8 mouse cellular contexts compared by ENCODE assay signal in the genomic region with DNA sequence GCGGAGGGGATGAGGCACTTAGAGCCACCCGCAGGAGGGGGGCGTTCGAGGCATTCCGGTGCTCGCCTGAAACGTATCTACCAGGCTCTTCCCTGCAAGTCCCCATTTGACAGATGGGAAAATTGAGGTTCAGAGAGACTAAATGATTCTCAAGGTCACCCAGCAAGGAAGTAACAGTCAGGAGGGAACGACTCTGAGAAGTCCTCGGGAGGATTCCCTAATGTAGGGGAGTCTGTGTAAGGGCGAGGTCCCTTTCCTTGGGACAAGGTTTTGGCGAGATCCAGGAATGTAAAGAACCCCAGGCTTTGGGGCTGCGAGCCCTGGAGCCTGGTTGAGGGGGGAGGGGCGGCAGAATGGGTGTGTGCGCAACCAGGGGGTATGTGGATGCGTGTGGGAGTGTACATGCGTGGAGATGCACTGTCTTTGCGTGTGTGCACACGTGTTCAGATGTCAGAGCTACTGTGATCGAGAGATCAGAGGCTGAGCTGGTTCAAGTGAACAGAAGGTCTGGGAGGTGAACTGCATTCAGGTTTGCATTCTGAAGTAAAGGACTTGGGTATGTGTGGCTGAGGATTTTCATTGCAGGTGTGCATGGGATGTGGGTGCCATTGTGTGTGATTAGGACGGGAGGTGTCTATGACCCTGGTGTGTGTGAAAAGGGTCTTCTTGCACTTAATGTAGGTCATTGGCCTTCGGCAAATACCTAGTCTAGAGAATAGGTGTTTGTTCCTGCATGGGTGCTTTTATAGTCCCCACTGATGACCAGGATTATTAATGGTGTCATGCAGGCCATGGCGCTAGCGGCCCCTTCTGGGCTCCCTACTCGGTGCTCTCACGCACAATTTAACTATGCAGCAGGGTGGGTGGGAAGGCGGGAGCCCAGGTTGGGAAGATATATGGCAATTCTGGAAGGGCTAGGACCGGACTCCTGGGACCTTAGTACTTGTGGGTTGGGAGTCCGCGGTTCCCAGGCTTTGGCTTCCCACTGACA. TPM values are rescaled to one million over a fixed set of nuclear protein-coding genes. Genes with fewer than 3 reads are reported as not detected.
DNase-seq lines count a peak whose midpoint lies in the region; ATAC-seq and TF ChIP-seq lines count a peak whose summit lies in the region.

No protein-coding gene starts in this region.

- no peaks in the 10 kb centered on the region for H3K9me3 ChIP-seq in G1E (replicated peaks)
- no peaks in the 10 kb centered on the region for H3K9me3 ChIP-seq in heart, embryonic 13.5 days
- H3K9me3 ChIP-seq in limb, embryonic 14.5 days (ENCODE audit: control insufficient read depth, low read length) = no peaks in the 10 kb centered on the region
- H3K9me3 ChIP-seq in neural tube, embryonic 13.5 days = no peaks in the 10 kb centered on the region

- no peak for TF ChIP-seq CTCF in G1E (IDR thresholded peaks at IDR 0.05; ENCODE audit: low read depth, low read length)

- H3K4me1 ChIP-seq in G1E (ENCODE audit: insufficient read depth, low read depth, low read length) = peaks cover 35% of the 10 kb centered on the region
- H3K4me1 ChIP-seq in heart, embryonic 13.5 days = peaks cover 41% of the 10 kb centered on the region
- H3K4me1 ChIP-seq in limb, embryonic 14.5 days (ENCODE audit: control insufficient read depth, insufficient read depth, low read length) = peaks cover 18% of the 10 kb centered on the region
- peaks cover 49% of the 10 kb centered on the region for H3K4me1 ChIP-seq in neural tube, embryonic 13.5 days (replicated peaks)

- peak overlapping the region; percentile 98 for H3K4me2 ChIP-seq in heart, embryonic 13.5 days
- H3K4me2 ChIP-seq in limb, embryonic 14.5 days (replicated peaks; ENCODE audit: low read depth, low read length, severe bottlenecking) = peak overlapping the region; percentile 95
- peak overlapping the region; percentile 98 for H3K4me2 ChIP-seq in neural tube, embryonic 13.5 days

- intact Hi-C loops in left cerebral cortex, postnatal 10 days (cut with DNase I) = no loop called here

- peak; percentile 48 to 57 for DNase-seq in heart, adult 18-20 months
- DNase-seq in heart, postnatal 4 days = no peak
- DNase-seq in G1E (ENCODE audit: low spot score) = no peak
- no peak for DNase-seq in limb, embryonic 14.5 days (ENCODE audit: low spot score)
- no peak for DNase-seq in left cerebral cortex, postnatal 10 days (ENCODE audit: extremely low spot score in 1 of 2, low spot score in 2 of 2)
- no peak for DNase-seq in frontal cortex, postnatal 14 days (ENCODE audit: low spot score in 2 of 2)

- no peak for ATAC-seq in G1E (ENCODE audit: extremely low read depth, insufficient number of reproducible peaks, low FRiP score, poor library complexity, severe bottlenecking)
- ATAC-seq in heart, embryonic 13.5 days (ENCODE audit: extremely low read depth, insufficient number of reproducible peaks, low FRiP score, low TSS enrichment) = no peak
- ATAC-seq in limb, embryonic 14.5 days (ENCODE audit: low FRiP score, low read depth) = no peak
- ATAC-seq in neural tube, embryonic 13.5 days (ENCODE audit: low read depth) = no peak

- peak overlapping the region; percentile 68; the same call in 1 of the 2 replicates for H3K4me3 ChIP-seq in G1E (ENCODE audit: low read depth, low read length)
- H3K4me3 ChIP-seq in heart, embryonic 13.5 days = peak overlapping the region; percentile 68
- peak overlapping the region; percentile 52 for H3K4me3 ChIP-seq in limb, embryonic 14.5 days (replicated peaks; ENCODE audit: low read length)
- H3K4me3 ChIP-seq in neural tube, embryonic 13.5 days = peak overlapping the region; percentile 63

- H3K36me3 ChIP-seq in G1E (replicated peaks) = no peaks in the 10 kb centered on the region
- peaks cover 7% of the 10 kb centered on the region for H3K36me3 ChIP-seq in heart, embryonic 13.5 days
- no peaks in the 10 kb centered on the region for H3K36me3 ChIP-seq in limb, embryonic 14.5 days (ENCODE audit: control insufficient read depth, insufficient read depth, low read length)
- no peaks in the 10 kb centered on the region for H3K36me3 ChIP-seq in neural tube, embryonic 13.5 days

- peaks cover 67% of the 10 kb centered on the region for H3K27me3 ChIP-seq in G1E (ENCODE audit: insufficient read depth, low read length)
- peaks cover 41% of the 10 kb centered on the region for H3K27me3 ChIP-seq in heart, embryonic 13.5 days (replicated peaks)
- H3K27me3 ChIP-seq in limb, embryonic 14.5 days (ENCODE audit: control insufficient read depth, insufficient read depth, low read length) = peaks cover 35% of the 10 kb centered on the region
- peaks cover 34% of the 10 kb centered on the region for H3K27me3 ChIP-seq in neural tube, embryonic 13.5 days

- 2% methylated on average over 28 of the region's 29 CpGs for WGBS in heart, embryonic 13.5 days
- 3% methylated on average over 29 of the region's 29 CpGs for WGBS in limb, embryonic 14.5 days
- WGBS in neural tube, embryonic 13.5 days = 2% methylated on average over 29 of the region's 29 CpGs

- H3K27ac ChIP-seq in heart, embryonic 13.5 days (replicated peaks) = peak overlapping the region; percentile 63
- no peak overlapping the region for H3K27ac ChIP-seq in limb, embryonic 14.5 days (replicated peaks; ENCODE audit: low read depth, low read length)
- peak overlapping the region; percentile 81 for H3K27ac ChIP-seq in neural tube, embryonic 13.5 days (replicated peaks)

- no peak for TF ChIP-seq POLR2A in limb, embryonic 14.5 days (IDR thresholded peaks at IDR 0.05; ENCODE audit: borderline replicate concordance, extremely low read depth, insufficient read depth, insufficient read length)

- H3K9ac ChIP-seq in heart, embryonic 13.5 days = peak overlapping the region; percentile 84
- H3K9ac ChIP-seq in limb, embryonic 14.5 days (ENCODE audit: low read depth, low read length, severe bottlenecking) = peak overlapping the region; percentile 58
- H3K9ac ChIP-seq in neural tube, embryonic 13.5 days = peak overlapping the region; percentile 83

RNA-seq across cellular contexts. Expression of a gene that starts 1.3 kb away (rescaled TPM):
- total RNA-seq in heart, adult 18-20 months (2021) = 10 to 100 TPM; 37.7 to 53.4 TPM
- 10 to 100 TPM; 42.6 to 45.1 TPM for total RNA-seq in heart, postnatal 4 days (2021)
- total RNA-seq in G1E (2014; fragmentation: Nextera tagmentation) (not detected in 2 replicates), G1E (2017) (1.5 and 3.7 TPM in 2 replicates)
- polyA plus RNA-seq in G1E (2012) = 2.3 and 3.5 TPM in 2 replicates
- 38.4 and 53.6 TPM in 2 replicates for polyA plus RNA-seq in heart, embryonic 13.5 days (2015; fragmentation: Nextera tagmentation; extraction: Ambion mirVana)
- 27.6 and 38.0 TPM in 2 replicates for polyA plus RNA-seq in limb, embryonic 14.5 days (2012; rRNA removed)
- polyA plus RNA-seq in limb, embryonic 14.5 days (2014; fragmentation: Nextera tagmentation; extraction: Ambion mirVana) = 23.4 and 27.5 TPM in 2 replicates
- polyA plus RNA-seq in neural tube, embryonic 13.5 days (2015; fragmentation: Nextera tagmentation; extraction: Ambion mirVana) = 44.1 and 49.9 TPM in 2 replicates
- total RNA-seq in left cerebral cortex, postnatal 10 days (2021) = 100 to 1,000 TPM; 179 to 190 TPM

RNA-seq across cellular contexts. Expression of a gene that starts 16.2 kb away (rescaled TPM):
- total RNA-seq in heart, adult 18-20 months (2021) = 1,000 to 10,000 TPM; 1,224 to 1,269 TPM
- 100 to 1,000 TPM; 455 to 466 TPM for total RNA-seq in heart, postnatal 4 days (2021)
- 7.1 TPM in 1 of 2 replicates, not detected in the other for total RNA-seq in G1E (2014; fragmentation: Nextera tagmentation)
- total RNA-seq in G1E (2017) = 0.41 and 0.87 TPM in 2 replicates
- polyA plus RNA-seq in G1E (2012) = 0.13 and 0.14 TPM in 2 replicates
- polyA plus RNA-seq in heart, embryonic 13.5 days (2015; fragmentation: Nextera tagmentation; extraction: Ambion mirVana) = 203 and 219 TPM in 2 replicates
- 20.5 and 23.9 TPM in 2 replicates for polyA plus RNA-seq in limb, embryonic 14.5 days (2012; rRNA removed)
- 17.3 and 22.8 TPM in 2 replicates for polyA plus RNA-seq in limb, embryonic 14.5 days (2014; fragmentation: Nextera tagmentation; extraction: Ambion mirVana)
- polyA plus RNA-seq in neural tube, embryonic 13.5 days (2015; fragmentation: Nextera tagmentation; extraction: Ambion mirVana) = 5.7 and 6.3 TPM in 2 replicates
- total RNA-seq in left cerebral cortex, postnatal 10 days (2021) = 10 to 100 TPM; 17.0 to 17.1 TPM

RNA-seq across cellular contexts. Expression of a gene that starts 18.1 kb away (rescaled TPM):
- total RNA-seq in heart, adult 18-20 months (2021) = 1 to 10 TPM; 4.3 to 4.8 TPM
- 1 to 10 TPM; 3.5 to 3.7 TPM for total RNA-seq in heart, postnatal 4 days (2021)
- total RNA-seq in G1E (2014; fragmentation: Nextera tagmentation) = not detected in 2 replicates
- total RNA-seq in G1E (2017) = 0.16 and 0.23 TPM in 2 replicates
- 0.03 and 0.23 TPM in 2 replicates for polyA plus RNA-seq in G1E (2012)
- polyA plus RNA-seq in heart, embryonic 13.5 days (2015; fragmentation: Nextera tagmentation; extraction: Ambion mirVana) = 0.52 and 0.70 TPM in 2 replicates
- 3.6 and 6.1 TPM in 2 replicates for polyA plus RNA-seq in limb, embryonic 14.5 days (2012; rRNA removed)
- 1.3 and 2.6 TPM in 2 replicates for polyA plus RNA-seq in limb, embryonic 14.5 days (2014; fragmentation: Nextera tagmentation; extraction: Ambion mirVana)
- 24.0 and 28.9 TPM in 2 replicates for polyA plus RNA-seq in neural tube, embryonic 13.5 days (2015; fragmentation: Nextera tagmentation; extraction: Ambion mirVana)
- total RNA-seq in left cerebral cortex, postnatal 10 days (2021) = 100 to 1,000 TPM; 809 to 835 TPM

RNA-seq across cellular contexts. Expression of a gene that starts 36.9 kb away (rescaled TPM):
- total RNA-seq in heart, adult 18-20 months (2021) = 10 to 100 TPM; 66.5 to 94.7 TPM
- total RNA-seq in heart, postnatal 4 days (2021) = 100 to 1,000 TPM; 181 to 188 TPM
- total RNA-seq in G1E (2014; fragmentation: Nextera tagmentation) (511 and 574 TPM in 2 replicates), G1E (2017) (96.0 and 104 TPM in 2 replicates)
- polyA plus RNA-seq in G1E (2012) = 1,720 and 2,369 TPM in 2 replicates
- 89.2 and 89.7 TPM in 2 replicates for polyA plus RNA-seq in heart, embryonic 13.5 days (2015; fragmentation: Nextera tagmentation; extraction: Ambion mirVana)
- 252 and 276 TPM in 2 replicates for polyA plus RNA-seq in limb, embryonic 14.5 days (2012; rRNA removed)
- polyA plus RNA-seq in limb, embryonic 14.5 days (2014; fragmentation: Nextera tagmentation; extraction: Ambion mirVana) = 149 and 159 TPM in 2 replicates
- 107 and 119 TPM in 2 replicates for polyA plus RNA-seq in neural tube, embryonic 13.5 days (2015; fragmentation: Nextera tagmentation; extraction: Ambion mirVana)
- 100 to 1,000 TPM; 178 to 194 TPM for total RNA-seq in left cerebral cortex, postnatal 10 days (2021)

RNA-seq across cellular contexts. Expression of a gene that starts 59.5 kb away (rescaled TPM):
- total RNA-seq in heart, adult 18-20 months (2021) = 10 to 100 TPM; 30.7 to 43.0 TPM
- 10 to 100 TPM; 37.5 to 42.8 TPM for total RNA-seq in heart, postnatal 4 days (2021)
- total RNA-seq in G1E (2014; fragmentation: Nextera tagmentation) (13.3 and 13.4 TPM in 2 replicates), G1E (2017) (13.2 and 19.4 TPM in 2 replicates)
- 19.3 and 26.6 TPM in 2 replicates for polyA plus RNA-seq in G1E (2012)
- 12.5 and 13.5 TPM in 2 replicates for polyA plus RNA-seq in heart, embryonic 13.5 days (2015; fragmentation: Nextera tagmentation; extraction: Ambion mirVana)
- polyA plus RNA-seq in limb, embryonic 14.5 days (2012; rRNA removed) = 90.4 and 122 TPM in 2 replicates
- polyA plus RNA-seq in limb, embryonic 14.5 days (2014; fragmentation: Nextera tagmentation; extraction: Ambion mirVana) = 8.8 and 10.5 TPM in 2 replicates
- 13.5 and 17.0 TPM in 2 replicates for polyA plus RNA-seq in neural tube, embryonic 13.5 days (2015; fragmentation: Nextera tagmentation; extraction: Ambion mirVana)
- 10 to 100 TPM; 72.1 to 80.9 TPM for total RNA-seq in left cerebral cortex, postnatal 10 days (2021)

Comparison
In these comparisons a context has a peak if more than half of its experiments do, and no peak if none do; other contexts are left out.
1. DNase-seq: peak in heart, adult 18-20 months (2 of 2); none in heart, postnatal 4 days (single experiment), G1E (single experiment), limb, embryonic 14.5 days (single experiment), left cerebral cortex, postnatal 10 days (0 of 2) and frontal cortex, postnatal 14 days (0 of 2).
2. RNA of a gene that starts 1.3 kb away (total RNA-seq): 179 to 190 TPM in left cerebral cortex, postnatal 10 days, 37.7 to 53.4 TPM in heart, adult 18-20 months and 42.6 to 45.1 TPM in heart, postnatal 4 days; 1.5 to 3.7 TPM in G1E; every median in the first group is over 4 times any median in the second.
3. RNA of a gene that starts 16.2 kb away (total RNA-seq): 1,224 to 1,269 TPM in heart, adult 18-20 months and 455 to 466 TPM in heart, postnatal 4 days; 17.0 to 17.1 TPM in left cerebral cortex, postnatal 10 days and 0.41 to 7.1 TPM in G1E; every median in the first group is over 10 times any median in the second.
4. RNA of a gene that starts 18.1 kb away (total RNA-seq): 809 to 835 TPM in left cerebral cortex, postnatal 10 days; 4.3 to 4.8 TPM in heart, adult 18-20 months, 3.5 to 3.7 TPM in heart, postnatal 4 days and 0.16 to 0.23 TPM in G1E; every median in the first group is over 100 times any median in the second.
5. Peak in every context shown above with its lines, with median percentiles within 50 percentile points of each other: H3K4me3 ChIP-seq, H3K4me2 ChIP-seq and H3K9ac ChIP-seq.